ENCODE assay signal across 8 mouse cellular contexts in genomic region chr6:117862899-117863620, GRCm38 (mm10). TPM values are rescaled to one million over a fixed set of nuclear protein-coding genes. Genes with fewer than 3 reads are reported as not detected.
DNase-seq lines count a peak whose midpoint lies in the region; ATAC-seq and TF ChIP-seq lines count a peak whose summit lies in the region.

No protein-coding gene starts in this region.

- no peaks in the 10 kb centered on the region for H3K36me3 ChIP-seq in forebrain, postnatal 0 days (ENCODE audit: insufficient read depth)
- no peaks in the 10 kb centered on the region for H3K36me3 ChIP-seq in hindbrain, embryonic 13.5 days

- DNase-seq in NIH3T3 (ENCODE audit: low read depth) = peak; percentile 81
- DNase-seq in cerebellum, adult 2 months = peak; percentile 70 to 82
- DNase-seq in forebrain, postnatal 0 days = peak; percentile 81
- peak; percentile 57 to 62 for DNase-seq in layer of hippocampus, postnatal 36 days
- DNase-seq in lung, postnatal 25 days (ENCODE audit: low spot score) = peak; percentile 43
- peak; percentile 77 for DNase-seq in right cerebral cortex, adult 2 months (ENCODE audit: low spot score in 2 of 2)
- peak; percentile 65 for DNase-seq in yolk sac, embryonic 10.5 days (ENCODE audit: low spot score)

- WGBS in cerebellum, adult 2 months = under 1% methylated on average over 26 of the region's 26 CpGs
- WGBS in forebrain, postnatal 0 days = 2% methylated on average over 26 of the region's 26 CpGs
- 3% methylated on average over 26 of the region's 26 CpGs for WGBS in hindbrain, embryonic 13.5 days

- peak overlapping the region; percentile 85 for H3K4me3 ChIP-seq in cerebellum, adult 2 months (replicated peaks; ENCODE audit: insufficient read depth, low read depth, low read length)
- peak overlapping the region; percentile 56 for H3K4me3 ChIP-seq in forebrain, postnatal 0 days (ENCODE audit: low read depth, low read length)
- H3K4me3 ChIP-seq in hindbrain, embryonic 13.5 days = peak overlapping the region; percentile 75

- TF ChIP-seq POLR2A in cerebellum, adult 2 months (IDR thresholded peaks at IDR 0.05; ENCODE audit: borderline replicate concordance, insufficient read depth, low read length) = peak; percentile 43; the same call in 1 of the 2 replicates

- peaks cover 3% of the 10 kb centered on the region; the same call in 1 of the 2 replicates for H3K4me1 ChIP-seq in cerebellum, adult 2 months (ENCODE audit: control insufficient read depth, insufficient read depth, low read length)
- peaks cover 8% of the 10 kb centered on the region; the same call in 1 of the 2 replicates for H3K4me1 ChIP-seq in forebrain, postnatal 0 days (ENCODE audit: insufficient read depth)
- H3K4me1 ChIP-seq in hindbrain, embryonic 13.5 days (replicated peaks) = peaks cover 9% of the 10 kb centered on the region; the same call in 1 of the 2 replicates

- no peaks in the 10 kb centered on the region for H3K9me3 ChIP-seq in forebrain, postnatal 0 days (ENCODE audit: low read length)
- no peaks in the 10 kb centered on the region for H3K9me3 ChIP-seq in hindbrain, embryonic 13.5 days

- peak overlapping the region; percentile 25; the same call in 1 of the 2 replicates for H3K27ac ChIP-seq in cerebellum, adult 2 months (ENCODE audit: insufficient read depth, low read length)
- no peak overlapping the region; the same call in 1 of the 2 replicates for H3K27ac ChIP-seq in forebrain, postnatal 0 days (ENCODE audit: low read depth, low read length)
- H3K27ac ChIP-seq in hindbrain, embryonic 13.5 days = no peak overlapping the region

- peak overlapping the region; percentile 74 for H3K9ac ChIP-seq in forebrain, postnatal 0 days
- peak overlapping the region; percentile 86 for H3K9ac ChIP-seq in hindbrain, embryonic 13.5 days

- ATAC-seq in forebrain, postnatal 0 days = peak; percentile 96
- ATAC-seq in hindbrain, embryonic 13.5 days (ENCODE audit: low FRiP score) = peak; percentile 92

- H3K4me2 ChIP-seq in forebrain, postnatal 0 days (ENCODE audit: low read depth) = peak overlapping the region; percentile 92
- H3K4me2 ChIP-seq in hindbrain, embryonic 13.5 days = peak overlapping the region; percentile 86

- TF ChIP-seq CTCF in cerebellum, adult 2 months (IDR thresholded peaks at IDR 0.05; ENCODE audit: borderline replicate concordance, insufficient read depth, low read depth, low read length) = no peak
- TF ChIP-seq CTCF in forebrain, postnatal 0 days (IDR thresholded peaks at IDR 0.05; ENCODE audit: low read depth) = no peak

- H3K27me3 ChIP-seq in cerebellum, adult 2 months (ENCODE audit: control insufficient read depth, insufficient read depth, low read length) = no peaks in the 10 kb centered on the region
- H3K27me3 ChIP-seq in forebrain, postnatal 0 days (ENCODE audit: insufficient read depth, low read length) = no peaks in the 10 kb centered on the region
- H3K27me3 ChIP-seq in hindbrain, embryonic 13.5 days = no peaks in the 10 kb centered on the region

RNA-seq across cellular contexts. Expression of gene Zfp239, which starts 1.2 kb away (rescaled TPM):
- polyA plus RNA-seq in cerebellum, adult 2 months (2012; rRNA removed) = 18.4 and 19.8 TPM in 2 replicates
- total RNA-seq in forebrain, postnatal 0 days (2014; rRNA removed) = 24.2 and 24.8 TPM in 2 replicates
- polyA plus RNA-seq in forebrain, postnatal 0 days (2015; fragmentation: Nextera tagmentation; extraction: Ambion mirVana) = 16.2 and 16.5 TPM in 2 replicates
- polyA plus RNA-seq in hindbrain, embryonic 13.5 days (2015; fragmentation: Nextera tagmentation; extraction: Ambion mirVana) = 11.9 and 14.6 TPM in 2 replicates
- 10 to 100 TPM; 30.9 to 37.9 TPM for total RNA-seq in layer of hippocampus, postnatal 36 days (2021)

RNA-seq across cellular contexts. Expression of gene Zfp637, which starts 22.1 kb away (rescaled TPM):
- 75.2 and 79.2 TPM in 2 replicates for polyA plus RNA-seq in cerebellum, adult 2 months (2012; rRNA removed)
- 120 and 129 TPM in 2 replicates for total RNA-seq in forebrain, postnatal 0 days (2014; rRNA removed)
- polyA plus RNA-seq in forebrain, postnatal 0 days (2015; fragmentation: Nextera tagmentation; extraction: Ambion mirVana) = 145 and 152 TPM in 2 replicates
- polyA plus RNA-seq in hindbrain, embryonic 13.5 days (2015; fragmentation: Nextera tagmentation; extraction: Ambion mirVana) = 145 TPM in 2 replicates
- total RNA-seq in layer of hippocampus, postnatal 36 days (2021) = 10 to 100 TPM; 47.8 to 51.9 TPM

RNA-seq across cellular contexts. Expression of gene Hnrnpf, which starts 37.1 kb away (rescaled TPM):
- 119 and 129 TPM in 2 replicates for polyA plus RNA-seq in cerebellum, adult 2 months (2012; rRNA removed)
- total RNA-seq in forebrain, postnatal 0 days (2014; rRNA removed) = 236 TPM in 2 replicates
- 216 and 225 TPM in 2 replicates for polyA plus RNA-seq in forebrain, postnatal 0 days (2015; fragmentation: Nextera tagmentation; extraction: Ambion mirVana)
- polyA plus RNA-seq in hindbrain, embryonic 13.5 days (2015; fragmentation: Nextera tagmentation; extraction: Ambion mirVana) = 307 and 313 TPM in 2 replicates
- 100 to 1,000 TPM; 124 to 148 TPM for total RNA-seq in layer of hippocampus, postnatal 36 days (2021)
